Mouse (Mus musculus) lung, postnatal 10 days (tissue): ENCODE results near the gene Lgr4.

ENCODE experiments used
- DNase-seq: peaks from one replicate; pipeline ENCODE4 v3.0.0; 2021

The Lgr4 gene

GRCm38 (mm10) chr2:109984930-109985329, 67.5 kb downstream of the Lgr4 start:
- no peak for DNase-seq

GRCm38 (mm10) chr2:109985560-109985959, 68.1 kb downstream of the Lgr4 start:
- DNase-seq: no peak

DNA sequence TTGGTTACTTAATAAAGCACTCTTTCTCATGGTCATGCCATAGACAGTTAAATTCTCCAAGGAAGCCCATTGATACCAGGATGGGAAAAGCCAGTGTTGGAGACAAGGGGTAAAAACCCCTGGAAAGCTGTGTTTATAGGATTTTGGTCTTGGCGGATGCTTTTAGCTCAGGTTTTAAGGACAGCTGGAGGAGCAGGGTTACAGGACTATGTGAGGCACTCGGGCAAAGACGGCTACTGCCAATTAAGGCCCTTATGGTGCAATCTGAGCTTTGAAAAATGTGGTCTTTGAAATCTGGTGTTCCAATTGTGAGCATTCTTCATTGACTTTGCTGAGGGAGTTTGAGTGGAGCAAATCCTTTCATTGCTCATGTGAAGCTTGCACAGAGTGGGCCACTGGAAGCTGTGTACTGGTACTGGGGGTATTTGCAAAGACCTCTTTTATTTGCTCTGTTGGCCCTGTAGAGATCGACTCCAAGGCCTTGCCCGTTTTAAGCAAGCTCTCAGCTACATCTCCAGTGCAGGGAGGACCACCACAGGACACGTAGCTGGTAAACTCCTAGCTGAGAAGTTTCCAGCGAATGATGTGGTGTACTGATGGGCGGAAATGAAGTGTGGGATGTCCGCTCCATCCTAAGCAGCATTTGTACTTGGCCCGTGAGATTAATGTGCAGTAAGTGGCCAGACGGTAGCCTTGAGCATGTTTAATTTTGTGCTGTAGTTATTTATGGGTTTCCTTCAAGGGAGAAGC, 68.8 kb downstream of the Lgr4 start:
- no peak for DNase-seq

GRCm38 (mm10) chr2:109987946-109988345, 70.5 kb downstream of the Lgr4 start:
- DNase-seq: no peak

GRCm38 (mm10) chr2:109989196-109989595, 71.7 kb downstream of the Lgr4 start:
- DNase-seq: no peak

GRCm38 (mm10) chr2:109989679-109990473, 72.4 kb downstream of the Lgr4 start:
- no peak for DNase-seq

DNA sequence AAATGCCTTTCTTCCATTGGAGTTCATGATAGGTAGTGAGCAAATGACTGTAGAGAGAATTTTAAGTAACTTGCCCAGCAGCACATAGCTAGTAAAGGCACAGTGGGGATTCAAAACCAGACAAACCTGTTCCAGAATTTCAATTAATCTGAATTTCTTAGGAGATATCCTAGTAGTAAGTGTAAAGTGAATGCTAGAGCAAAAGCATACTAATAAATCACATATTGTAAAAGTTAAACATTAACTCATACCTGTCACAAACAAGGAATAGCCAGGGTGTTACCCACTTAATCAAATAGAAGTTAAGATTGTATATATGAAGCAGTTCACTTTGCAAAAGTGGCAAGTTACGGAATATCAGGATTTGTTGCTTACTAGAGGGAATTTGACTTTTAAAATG, 74.3 kb downstream of the Lgr4 start:
- DNase-seq: no peak

DNA sequence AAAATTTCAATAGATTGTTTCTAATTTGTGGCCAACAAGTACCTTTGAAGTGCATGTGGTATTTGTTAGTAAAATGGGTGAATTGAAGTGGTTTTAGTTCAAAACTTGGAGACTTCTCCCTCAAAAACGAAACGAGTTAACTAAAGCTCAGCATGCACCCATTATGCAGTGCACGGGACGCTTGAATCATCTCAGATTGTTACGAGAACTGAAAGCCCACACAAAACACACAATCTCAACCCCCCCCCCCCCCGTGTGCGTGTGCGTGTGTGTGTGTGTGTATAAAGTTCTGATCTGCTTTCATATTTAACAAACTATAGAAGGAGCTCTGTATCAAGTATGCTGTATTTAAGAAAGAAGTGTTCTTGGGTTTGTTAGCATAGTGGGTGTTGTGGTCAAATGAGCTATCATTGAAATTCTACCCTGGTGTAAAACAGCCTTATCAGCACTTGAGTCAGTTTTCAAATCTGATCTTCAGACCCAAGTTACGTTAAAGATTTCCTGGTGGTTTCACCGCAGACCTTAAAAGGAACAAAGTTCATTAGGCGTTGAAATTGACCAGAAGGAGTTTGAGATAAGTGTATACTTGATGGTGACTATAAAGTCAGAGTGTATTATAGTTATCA, 75.1 kb downstream of the Lgr4 start:
- DNase-seq: no peak

DNA sequence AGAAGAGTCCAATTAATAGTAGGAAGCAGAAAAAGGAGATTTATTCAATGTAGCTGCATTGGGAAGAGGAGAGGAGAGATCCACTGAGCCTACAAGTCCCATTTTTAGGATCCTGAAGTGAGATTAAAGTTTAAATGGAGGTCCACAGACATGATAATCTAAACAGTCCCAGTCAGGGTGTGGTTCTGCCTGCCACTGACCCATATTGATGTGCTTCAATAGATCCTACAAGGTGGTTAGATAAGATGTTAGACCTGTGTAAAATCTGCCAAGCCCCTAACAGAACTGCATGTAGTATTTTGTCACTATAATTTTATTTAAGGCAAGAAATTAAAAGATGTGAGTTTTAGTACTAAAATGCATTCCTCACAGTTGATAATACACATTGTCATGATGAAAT, 76.0 kb downstream of the Lgr4 start:
- DNase-seq: no peak

GRCm38 (mm10) chr2:109995061-109995460, 77.6 kb downstream of the Lgr4 start:
- DNase-seq: no peak

GRCm38 (mm10) chr2:109996411-109996810, 79.0 kb downstream of the Lgr4 start:
- no peak for DNase-seq

DNA sequence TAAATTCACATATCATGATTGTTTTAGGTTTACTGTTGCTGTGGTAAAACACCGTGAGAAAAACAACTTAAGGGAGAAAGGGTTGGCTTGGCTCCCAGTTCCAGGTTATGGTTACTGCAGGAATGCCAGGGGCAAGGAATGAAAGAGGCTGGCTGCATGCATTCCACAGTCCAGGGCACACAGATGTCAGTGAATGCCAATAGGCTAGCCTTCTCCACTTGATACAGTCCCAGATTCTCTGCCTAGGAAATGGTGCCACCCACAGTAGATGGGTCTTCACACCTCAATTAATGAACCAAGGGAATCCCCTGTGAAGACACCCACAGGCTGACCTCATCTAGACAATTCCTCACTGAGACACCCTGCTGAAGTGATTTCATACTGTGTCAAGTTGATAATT, 87.2 kb downstream of the Lgr4 start:
- no peak for DNase-seq

- DNase-seq: no peak
Measured at GRCm38 (mm10) chr2:110005164-110005563, 87.7 kb downstream of the Lgr4 start.

- DNase-seq: no peak
Measured at GRCm38 (mm10) chr2:110005596-110006239, 88.3 kb downstream of the Lgr4 start.

DNA sequence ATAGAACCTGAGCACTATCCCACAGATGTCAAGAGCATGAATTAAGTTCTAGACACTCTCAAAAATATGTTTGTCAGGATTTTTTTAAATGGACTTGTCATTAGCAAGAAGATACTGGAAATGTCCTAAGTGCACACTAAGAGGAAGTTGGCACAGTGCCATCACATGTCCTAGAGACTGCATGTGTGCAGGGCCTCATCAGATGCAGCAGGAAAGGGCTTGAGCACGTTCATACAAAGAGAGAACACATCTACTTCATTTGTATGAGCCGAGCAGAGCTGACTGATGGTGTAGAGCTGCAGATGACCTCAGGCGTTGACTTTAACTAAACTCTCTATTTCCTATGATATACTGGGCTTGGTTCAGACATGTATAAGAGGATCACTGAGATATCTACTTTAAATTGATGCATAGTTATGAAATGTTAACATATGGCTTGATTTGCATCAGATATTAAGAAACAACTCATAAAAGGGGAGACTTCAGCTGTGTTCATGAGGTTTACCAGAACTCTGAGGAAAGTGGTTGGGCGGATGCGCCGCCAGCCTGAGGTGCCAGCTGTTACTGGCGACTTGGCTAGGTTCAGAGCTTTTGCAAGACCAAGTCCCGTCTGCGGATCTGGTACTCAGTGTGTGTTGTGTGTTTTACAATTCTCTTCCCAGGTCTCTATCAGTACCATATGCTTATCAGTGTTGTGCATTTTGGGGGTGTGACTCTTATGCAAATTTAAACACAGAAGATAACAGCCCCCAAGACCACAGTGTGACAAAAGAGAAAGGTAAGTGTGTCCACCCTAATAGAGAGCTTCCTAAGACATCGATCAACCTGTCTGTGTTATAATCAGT, 90.2 kb downstream of the Lgr4 start:
- DNase-seq: no peak

- DNase-seq: no peak
Measured at GRCm38 (mm10) chr2:110009449-110009848, 92.0 kb downstream of the Lgr4 start.

- no peak for DNase-seq
Measured at GRCm38 (mm10) chr2:110012184-110012725, 94.8 kb downstream of the Lgr4 start.

DNA sequence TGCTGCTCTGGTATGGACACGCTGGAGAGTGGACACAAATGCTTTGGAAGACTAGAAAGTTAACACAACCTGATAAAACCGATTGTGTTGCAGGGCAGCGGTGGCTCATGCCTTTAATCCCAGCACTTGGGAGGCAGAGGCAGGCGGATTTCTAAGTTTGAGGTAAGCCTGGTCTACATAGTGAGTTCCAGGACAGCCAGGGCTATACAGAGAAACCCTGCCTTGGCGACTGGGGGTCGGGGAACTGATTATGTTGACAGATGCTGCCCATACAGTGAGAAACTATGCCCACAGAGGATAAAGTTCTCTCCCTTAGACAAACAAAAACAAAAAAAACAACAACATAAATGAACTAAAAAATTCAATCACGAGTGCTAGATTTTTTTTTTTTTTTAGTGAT, 99.6 kb downstream of the Lgr4 start:
- DNase-seq: no peak

- DNase-seq: peak; percentile 94
Measured at GRCm38 (mm10) chr2:110017616-110018505, 100.4 kb downstream of the Lgr4 start, which contains the start of gene Ccdc34. Ccdc34 (plus strand) TSS chr2:110017817.

- DNase-seq: no peak
Measured at GRCm38 (mm10) chr2:110019656-110020055, 102.2 kb downstream of the Lgr4 start.

DNA sequence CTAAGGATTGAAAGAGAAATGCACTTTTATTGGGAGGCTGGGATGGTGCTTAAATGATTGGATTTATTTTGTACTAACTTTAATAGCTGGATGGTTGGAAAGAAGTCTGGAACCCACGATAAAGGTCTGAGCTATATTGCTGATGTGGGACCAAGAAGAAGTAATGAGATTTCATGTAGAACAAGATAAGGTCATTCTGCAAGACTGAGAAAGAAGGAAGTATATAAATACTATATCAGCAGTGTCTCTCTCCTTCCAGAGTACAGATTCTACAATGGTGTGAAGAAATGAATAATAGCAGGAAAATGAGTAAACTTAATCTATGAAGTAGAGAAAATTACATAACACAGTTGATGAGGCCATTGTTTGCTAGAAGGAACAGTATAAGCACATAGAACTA, 103.0 kb downstream of the Lgr4 start:
- DNase-seq: no peak
